Mouse (Mus musculus) embryonic facial prominence, embryonic 15.5 days (tissue): ENCODE results near the gene Trpm8. TPM values are rescaled to one million over a fixed set of nuclear protein-coding genes. Genes with fewer than 3 reads are reported as not detected.

Experiments
- ATAC-seq: fragments of 200-750 bp; cut with Nextera tagmentation; 2 replicates; pipeline ENCODE4 v1.8.0; 2017; ENCODE audit warnings: low read depth, moderate TSS enrichment; ENCODE audit not compliant: insufficient number of reproducible peaks, low FRiP score, low TSS enrichment
- H3K27ac ChIP-seq: fragments of 300-500 bp; sonication (generic); replicated peaks from 2 replicates; pipeline ENCODE4 v1.5.1; 2015; ENCODE audit warnings: mild to moderate bottlenecking, inconsistent platforms
- H3K27me3 ChIP-seq: fragments of 300-500 bp; sonication (generic); 2 replicates; pipeline ENCODE4 v1.6.1; 2015; ENCODE audit warnings: inconsistent platforms
- H3K36me3 ChIP-seq: fragments of 300-500 bp; sonication (generic); 2 replicates; pipeline ENCODE4 v1.6.1; 2015; ENCODE audit warnings: mild to moderate bottlenecking, inconsistent platforms
- H3K4me1 ChIP-seq: fragments of 300-500 bp; sonication (generic); 2 replicates; pipeline ENCODE4 v1.6.1; 2015; ENCODE audit warnings: inconsistent platforms
- H3K4me2 ChIP-seq: fragments of 300-500 bp; sonication (generic); replicated peaks from 2 replicates; pipeline ENCODE4 v1.6.1; 2015; ENCODE audit warnings: mild to moderate bottlenecking, inconsistent platforms
- H3K4me3 ChIP-seq: fragments of 300-500 bp; sonication (generic); replicated peaks from 2 replicates; pipeline ENCODE4 v1.5.1; 2015; ENCODE audit warnings: mild to moderate bottlenecking, inconsistent platforms
- H3K9ac ChIP-seq: fragments of 300-500 bp; sonication (generic); 2 replicates; pipeline ENCODE4 v1.6.1; 2015; ENCODE audit warnings: inconsistent platforms
- H3K9me3 ChIP-seq: fragments of 300-500 bp; sonication (generic); replicated peaks from 2 replicates; pipeline ENCODE4 v1.6.1; 2016; ENCODE audit warnings: inconsistent platforms
- WGBS: fragments of 180-500 bp; shearing (Covaris S2); methylation state at CpG from one replicate; pipeline ENCODE4 v1.1.7; 2015; 5-methylcytosine and 5-hydroxymethylcytosine counted together
- polyA plus RNA-seq: library from polyadenylated mRNA; unstranded; fragments of >200 nt; fragmentation: Nextera tagmentation; extraction: Ambion mirVana; gene quantifications from 2 replicates; pipeline ENCODE4 v1.2.1, GENCODE M21; 2015

The Trpm8 gene
- polyA plus RNA-seq, 1 experiment from 2014 or later, result 0.05 TPM

DNA sequence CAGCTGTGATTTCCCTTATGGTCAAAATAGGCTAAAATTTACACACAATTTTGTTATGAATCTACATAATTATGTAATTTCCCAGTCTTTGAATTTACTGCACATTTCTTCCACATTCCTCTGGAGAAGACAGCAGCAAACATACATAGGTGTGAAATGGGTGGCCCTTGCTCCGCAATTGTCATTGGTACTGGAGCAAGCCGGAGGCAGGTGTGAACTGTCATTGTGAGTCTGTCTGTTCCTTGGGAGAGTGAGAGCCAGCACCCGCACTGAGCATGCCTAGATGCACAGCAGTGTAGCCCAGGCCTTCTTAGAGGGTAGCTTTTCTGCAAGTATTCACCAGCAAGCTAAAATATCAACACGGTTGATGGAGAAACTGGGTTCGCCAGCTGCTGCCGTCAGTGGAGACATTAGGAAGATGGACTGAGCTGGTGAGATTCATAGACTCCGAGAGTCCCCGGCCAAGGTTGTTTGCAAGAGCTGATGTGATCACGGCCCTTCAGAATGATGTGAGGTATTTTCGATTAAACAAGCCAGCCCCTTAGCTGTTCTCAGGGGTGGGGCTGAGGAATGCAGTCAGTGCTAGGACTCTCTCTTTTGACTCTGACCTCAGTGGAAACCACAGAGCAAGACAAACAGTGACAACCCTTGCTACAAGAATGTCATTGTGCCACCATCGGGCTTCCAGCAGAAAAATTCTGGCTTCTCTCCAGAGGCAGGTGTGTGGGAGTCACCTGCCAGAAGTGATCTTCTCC lies 150.7 kb downstream of the Trpm8 start:
- no peak for ATAC-seq
- 65% methylated on average over 11 of the region's 11 CpGs for WGBS
- Histone ChIP-seq H3K4me3 (no peak overlapping the region), H3K9ac (no peak overlapping the region), H3K4me1 (no peaks in the 10 kb centered on the region), H3K9me3 (no peaks in the 10 kb centered on the region), H3K27ac (no peak overlapping the region), H3K4me2 (no peak overlapping the region), H3K27me3 (no peaks in the 10 kb centered on the region), H3K36me3 (no peaks in the 10 kb centered on the region)

DNA sequence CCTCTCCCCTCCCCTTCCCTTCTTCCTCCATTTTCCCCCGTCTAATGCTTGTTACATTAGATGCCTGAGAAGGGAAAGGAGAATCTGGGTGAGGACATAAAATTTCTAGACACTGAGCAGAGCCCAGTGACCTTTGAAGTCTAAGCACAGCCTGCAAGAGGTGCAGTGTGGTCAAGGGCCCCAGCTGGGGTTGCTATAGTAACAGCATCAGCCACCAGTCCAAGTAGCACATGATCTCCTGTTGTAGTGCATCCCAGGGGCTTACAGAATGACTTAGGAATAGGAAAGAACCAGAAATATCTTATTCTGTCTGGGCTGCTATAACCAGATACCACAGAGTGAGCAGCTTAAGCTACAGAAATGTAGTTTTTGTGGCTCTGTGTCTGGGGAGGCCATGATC lies 152.0 kb downstream of the Trpm8 start:
- H3K27ac ChIP-seq, result no peak overlapping the region
- H3K9ac ChIP-seq, result no peak overlapping the region
- H3K4me2 ChIP-seq, result no peak overlapping the region
- ATAC-seq, result no peak
- H3K9me3 ChIP-seq, result no peaks in the 10 kb centered on the region
- no peaks in the 10 kb centered on the region for H3K4me1 ChIP-seq
- H3K27me3 ChIP-seq, result no peaks in the 10 kb centered on the region
- WGBS, result 33% methylated on average over 1 of the region's 1 CpGs
- H3K36me3 ChIP-seq, result no peaks in the 10 kb centered on the region
- H3K4me3 ChIP-seq, result no peak overlapping the region

DNA sequence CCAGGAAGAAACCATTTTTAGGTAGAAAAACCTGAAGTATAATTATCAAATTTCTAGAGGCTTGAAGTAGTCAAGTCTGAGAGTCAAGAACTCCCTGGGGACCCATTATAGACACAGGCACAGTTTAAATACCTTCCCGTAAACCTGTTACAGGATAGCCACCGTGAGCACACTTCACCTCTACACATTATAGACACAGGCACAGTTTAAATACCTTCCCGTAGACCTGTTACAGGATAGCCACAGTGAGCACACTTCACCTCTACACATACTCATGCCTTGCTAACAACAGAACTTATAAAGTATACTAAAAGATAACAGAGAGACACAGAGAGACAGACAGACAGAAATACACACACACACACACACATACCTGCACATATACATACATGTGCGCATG lies 153.8 kb downstream of the Trpm8 start:
- H3K4me2 ChIP-seq, result no peak overlapping the region
- no peak overlapping the region for H3K4me3 ChIP-seq
- H3K9ac ChIP-seq, result no peak overlapping the region
- no peak overlapping the region for H3K27ac ChIP-seq
- H3K4me1 ChIP-seq, result no peaks in the 10 kb centered on the region
- H3K27me3 ChIP-seq, result no peaks in the 10 kb centered on the region
- H3K9me3 ChIP-seq, result no peaks in the 10 kb centered on the region
- no peaks in the 10 kb centered on the region for H3K36me3 ChIP-seq
- 67% methylated on average over 4 of the region's 4 CpGs for WGBS
- ATAC-seq, result no peak

DNA sequence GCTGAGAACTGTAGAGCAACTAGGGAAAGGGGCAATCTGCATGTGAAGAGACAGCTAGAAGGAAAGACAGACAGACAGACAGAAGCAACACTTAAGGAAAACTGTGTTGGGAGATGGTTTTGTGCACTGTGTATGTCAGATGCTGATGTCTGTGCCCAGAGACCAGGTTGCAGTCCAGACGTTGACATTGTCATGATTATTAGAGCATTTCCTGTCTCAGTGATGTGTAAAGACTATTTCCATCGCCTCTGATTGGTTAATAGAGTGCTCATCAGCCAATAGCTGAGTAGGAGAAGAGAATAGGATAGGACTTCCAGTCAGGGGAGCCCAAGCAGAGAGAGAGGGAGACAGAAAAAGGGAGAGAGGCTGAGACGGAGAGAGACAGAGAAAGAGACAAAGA lies 155.1 kb downstream of the Trpm8 start:
- peaks cover 4% of the 10 kb centered on the region; the same call in 1 of the 2 replicates for H3K4me1 ChIP-seq
- H3K27ac ChIP-seq, result no peak overlapping the region
- no peaks in the 10 kb centered on the region for H3K27me3 ChIP-seq
- H3K4me3 ChIP-seq, result no peak overlapping the region
- H3K36me3 ChIP-seq, result no peaks in the 10 kb centered on the region
- H3K9me3 ChIP-seq, result no peaks in the 10 kb centered on the region
- 41% methylated on average over 3 of the region's 3 CpGs for WGBS
- no peak overlapping the region for H3K9ac ChIP-seq
- H3K4me2 ChIP-seq, result no peak overlapping the region
- ATAC-seq, result no peak

DNA sequence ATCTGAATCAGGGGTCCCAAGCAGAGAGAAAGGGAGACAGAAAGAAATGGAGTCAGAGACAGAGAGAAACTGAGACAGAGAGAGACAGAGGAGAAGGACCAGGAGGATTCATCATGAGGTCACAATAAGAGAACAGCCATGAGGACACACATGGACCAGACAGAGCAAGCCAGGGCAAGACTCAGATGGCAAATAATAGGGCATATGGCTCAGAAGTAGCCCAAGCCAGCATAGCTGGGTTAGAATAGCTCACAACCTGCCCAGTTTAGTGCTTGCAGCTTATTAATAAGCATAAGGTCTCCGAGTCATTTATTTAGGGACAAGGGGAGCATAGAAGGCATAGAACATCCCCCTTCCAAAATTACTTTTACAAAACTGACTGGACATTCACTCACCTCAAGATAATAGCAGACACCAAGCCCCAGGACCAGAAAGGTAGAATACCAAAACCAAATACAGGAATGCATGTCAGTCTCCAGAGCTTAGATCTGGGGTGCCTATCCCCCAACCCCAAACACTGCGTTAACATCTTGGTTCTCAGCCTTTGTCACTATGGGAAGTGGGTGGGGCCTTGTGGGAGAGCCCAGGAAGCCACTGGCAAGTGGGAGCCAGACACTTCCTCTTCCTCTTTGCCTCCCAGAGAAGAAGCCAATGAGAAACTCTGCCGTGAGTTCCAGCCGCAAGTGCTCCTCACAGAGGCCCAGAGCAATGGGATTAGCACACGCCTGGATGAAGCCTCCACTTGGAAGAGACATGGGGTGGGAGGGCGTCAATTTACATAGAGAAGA lies 155.8 kb downstream of the Trpm8 start:
- ATAC-seq, result no peak
- H3K9ac ChIP-seq, result no peak overlapping the region
- no peak overlapping the region for H3K27ac ChIP-seq
- no peaks in the 10 kb centered on the region for H3K9me3 ChIP-seq
- peaks cover 4% of the 10 kb centered on the region; the same call in 1 of the 2 replicates for H3K4me1 ChIP-seq
- H3K27me3 ChIP-seq, result no peaks in the 10 kb centered on the region
- no peak overlapping the region for H3K4me3 ChIP-seq
- 63% methylated on average over 6 of the region's 6 CpGs for WGBS
- no peak overlapping the region for H3K4me2 ChIP-seq
- no peaks in the 10 kb centered on the region for H3K36me3 ChIP-seq

DNA sequence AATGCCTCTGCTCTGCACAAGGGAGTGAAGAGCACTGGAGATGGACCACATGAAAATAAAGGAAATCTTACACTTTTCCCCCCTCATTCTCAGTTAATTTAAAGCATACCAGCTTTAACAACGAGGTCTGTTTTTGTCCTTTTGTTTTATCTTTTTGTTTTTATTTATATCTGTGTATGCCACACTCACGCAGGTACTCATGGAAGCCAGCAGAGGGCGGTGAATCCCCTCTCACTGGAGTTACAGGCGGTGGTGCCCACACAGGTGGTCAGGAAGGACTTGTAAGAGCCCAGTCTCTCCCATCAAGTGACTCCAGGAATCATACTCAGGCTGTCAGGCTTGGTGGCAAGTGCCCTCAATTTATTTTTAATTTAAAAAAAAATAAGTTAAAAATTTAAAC lies 156.6 kb downstream of the Trpm8 start:
- Histone ChIP-seq H3K9me3 (no peaks in the 10 kb centered on the region), H3K27me3 (no peaks in the 10 kb centered on the region), H3K9ac (no peak overlapping the region), H3K4me1 (peaks cover 4% of the 10 kb centered on the region; the same call in 1 of the 2 replicates), H3K36me3 (no peaks in the 10 kb centered on the region), H3K4me2 (no peak overlapping the region), H3K4me3 (no peak overlapping the region), H3K27ac (no peak overlapping the region)
- 61% methylated on average over 4 of the region's 4 CpGs for WGBS
- ATAC-seq, result no peak

DNA sequence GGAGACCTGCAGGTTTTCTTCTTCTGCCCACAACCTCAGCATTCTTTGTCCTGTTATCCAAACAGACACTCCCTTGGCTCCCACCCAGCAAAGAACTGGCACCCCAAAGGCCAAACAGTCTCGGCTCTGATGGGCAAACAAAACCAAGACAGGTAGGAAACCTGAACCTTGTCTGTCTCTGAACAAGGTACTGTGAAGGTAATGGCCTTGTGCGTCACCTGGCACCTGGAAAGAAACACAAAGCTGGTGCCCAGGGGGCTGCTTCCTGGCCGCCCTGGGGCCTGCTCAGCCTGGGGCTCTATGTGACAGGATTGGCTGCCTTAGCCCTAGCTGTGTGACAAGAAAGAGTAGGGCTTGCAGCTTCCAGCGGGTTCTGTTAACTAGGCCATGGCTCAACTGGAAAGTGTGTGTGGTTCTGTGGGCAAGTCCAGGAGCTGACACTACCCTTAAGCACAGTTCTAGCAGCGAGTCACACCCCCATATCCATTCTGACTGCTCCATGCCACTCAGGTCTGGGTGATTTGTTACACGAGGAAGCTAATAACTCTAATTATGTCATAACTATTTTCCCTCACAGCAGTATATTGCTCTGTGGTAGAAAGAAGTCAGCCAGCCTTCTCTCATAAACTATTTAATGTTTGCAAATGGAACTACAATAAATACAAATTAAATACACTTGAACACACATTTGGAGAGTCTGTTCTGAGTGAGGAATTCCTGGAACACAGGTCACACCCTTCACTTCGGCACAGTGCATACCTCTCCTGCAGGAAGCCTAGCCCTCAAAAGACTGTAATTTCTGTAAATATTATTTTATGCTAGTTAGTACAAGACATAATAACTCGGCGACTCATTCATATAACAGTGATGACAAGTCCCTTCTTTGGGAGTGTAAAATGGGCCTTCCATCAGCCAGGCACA lies 160.0 kb downstream of the Trpm8 start:
- peak; percentile 47; the same call in 1 of the 2 replicates for ATAC-seq
- H3K27me3 ChIP-seq, result no peaks in the 10 kb centered on the region
- H3K9ac ChIP-seq, result no peak overlapping the region
- peaks cover 4% of the 10 kb centered on the region; the same call in 1 of the 2 replicates for H3K4me1 ChIP-seq
- H3K4me3 ChIP-seq, result no peak overlapping the region
- H3K4me2 ChIP-seq, result no peak overlapping the region
- no peaks in the 10 kb centered on the region for H3K36me3 ChIP-seq
- no peaks in the 10 kb centered on the region for H3K9me3 ChIP-seq
- peak overlapping the region; percentile 58; the same call in 1 of the 2 replicates for H3K27ac ChIP-seq
- WGBS, result 58% methylated on average over 9 of the region's 9 CpGs

Other genes starting within 250 kb of the Trpm8 start
- not detected in 2 replicates for gene Ugt1a10, start 222.3 kb upstream of the Trpm8 start, polyA plus RNA-seq
- gene Ugt1a9, start 206.9 kb upstream of the Trpm8 start, polyA plus RNA-seq, result not detected in 2 replicates
- not detected in 2 replicates for gene Ugt1a8, start 189.8 kb upstream of the Trpm8 start, polyA plus RNA-seq
- gene Ugt1a7c, start 182.6 kb upstream of the Trpm8 start, polyA plus RNA-seq, result 3.0 and 4.9 TPM in 2 replicates
- 2.1 and 3.7 TPM in 2 replicates for gene Ugt1a6b, start 174.4 kb upstream of the Trpm8 start, polyA plus RNA-seq
- 16.8 and 18.0 TPM in 2 replicates for gene Ugt1a6a, start 142.9 kb upstream of the Trpm8 start, polyA plus RNA-seq
- gene Ugt1a5, start 111.6 kb upstream of the Trpm8 start, polyA plus RNA-seq, result not detected in 2 replicates
- gene Ugt1a2, start 77.1 kb upstream of the Trpm8 start, polyA plus RNA-seq, result 0.33 TPM in 1 of 2 replicates, not detected in the other
- gene Dnajb3, start 71.9 kb upstream of the Trpm8 start, polyA plus RNA-seq, result 9.4 and 10.8 TPM in 2 replicates
- gene Ugt1a1, start 65.7 kb upstream of the Trpm8 start, polyA plus RNA-seq, result 2.0 and 2.2 TPM in 2 replicates
- gene Mroh2a, start 50.7 kb upstream of the Trpm8 start, polyA plus RNA-seq, result 0.98 and 1.4 TPM in 2 replicates
- 153 and 161 TPM in 2 replicates for gene Hjurp, start within 50 bp of the Trpm8 start, polyA plus RNA-seq
- gene Spp2, start 129.3 kb downstream of the Trpm8 start, polyA plus RNA-seq, result not detected in 2 replicates
- 0.08 and 0.13 TPM in 2 replicates for gene Glrp1, start 232.4 kb downstream of the Trpm8 start, polyA plus RNA-seq